Mouse (Mus musculus) embryonic stem cell, embryonic (primary cell): ENCODE data around the gene Leprot.

ENCODE experiments used
- CTCF ChIA-PET, 4 experiments: fragments of 300-600 bp in 2 of 4; fragments of 350-600 bp in 2 of 4; sonication (Branson Sonifier 250); formaldehyde crosslinking; loops; one replicate each; lab custom pipeline; 2022; ENCODE audit warnings: inconsistent platforms in 2 of 4; lab: Charles Lee
- POLR2A ChIA-PET, 4 experiments: fragments of 300-600 bp in 2 of 4; fragments of 350-600 bp in 2 of 4; sonication (Branson Sonifier 250); formaldehyde crosslinking; loops; one replicate each; lab custom pipeline; 2022; ENCODE audit warnings: antibody characterized with exemption in 4 of 4, inconsistent platforms in 1 of 4; lab: Charles Lee

Gene Leprot

DNA sequence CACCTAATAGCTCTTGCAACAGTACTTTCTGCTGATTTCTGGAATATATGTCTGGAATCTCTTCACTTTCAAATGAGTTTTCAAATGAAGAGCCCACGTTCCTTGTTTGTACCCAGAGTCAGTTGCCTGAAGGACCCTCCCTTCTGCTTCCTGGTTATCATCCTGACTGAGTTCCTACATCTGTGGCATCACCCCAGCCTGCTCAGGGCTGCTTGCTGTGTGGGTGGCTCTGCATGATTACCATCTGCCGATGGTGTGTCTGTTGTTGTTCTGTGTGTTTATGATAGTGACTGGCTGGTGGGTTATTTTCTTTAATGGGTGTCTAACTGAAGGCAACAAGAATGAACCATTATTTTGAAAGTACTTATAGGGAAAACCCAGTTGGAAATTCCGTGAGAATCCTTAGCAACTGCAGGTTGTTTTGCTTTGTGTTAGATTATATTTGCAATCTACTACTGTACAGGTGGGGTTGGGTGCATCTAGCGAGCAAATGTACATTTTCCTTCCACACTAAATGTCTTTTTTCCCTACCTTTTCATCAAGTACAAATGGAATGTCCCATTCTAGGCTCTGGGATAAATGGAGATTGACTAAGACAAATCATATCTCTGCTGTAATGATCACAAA lies 7.4 kb downstream of the Leprot start:
- POLR2A ChIA-PET, result interaction anchor here in 2 of 4 experiments (0.8 to 1.2 kb wide), 2 partner anchors 8 to 23 kb away, joined by 3 read pairs; partner anchors contain the start of gene Leprot (in 1 of the 2)
- CTCF ChIA-PET, result interaction anchor here in 1 of 4 experiments (0.7 kb wide), 1 partner anchor 267 kb away, joined by 3 read pairs; no protein-coding TSS in a partner anchor

- ChIA-PET CTCF (interaction anchor here in 1 of 4 experiments (0.7 kb wide), 1 partner anchor 8 kb away, joined by 3 read pairs; no protein-coding TSS in a partner anchor), POLR2A (interaction anchor here in 1 of 4 experiments (1.2 kb wide), 1 partner anchor 8 kb away, joined by 3 read pairs; the partner anchor contains the start of gene Leprot)
These were observed 7.9 kb downstream of the Leprot start for GRCm38 (mm10) chr4:101655415-101655790.

GRCm38 (mm10) chr4:101656056-101656455 lies 8.5 kb downstream of the Leprot start:
- POLR2A ChIA-PET, result interaction anchor here in 3 of 4 experiments (1.2 to 2.5 kb wide), 3 partner anchors 9 kb away, joined by 3 to 9 read pairs (median 7); partner anchors contain the start of gene Leprot (in 3 of the 3)
- CTCF ChIA-PET, result interaction anchor here in 2 of 4 experiments (0.7 to 2.1 kb wide), 3 partner anchors 8 to 343 kb away, joined by 3 to 13 read pairs (median 3); partner anchors contain the start of gene Leprot (in 1 of the 2)

DNA sequence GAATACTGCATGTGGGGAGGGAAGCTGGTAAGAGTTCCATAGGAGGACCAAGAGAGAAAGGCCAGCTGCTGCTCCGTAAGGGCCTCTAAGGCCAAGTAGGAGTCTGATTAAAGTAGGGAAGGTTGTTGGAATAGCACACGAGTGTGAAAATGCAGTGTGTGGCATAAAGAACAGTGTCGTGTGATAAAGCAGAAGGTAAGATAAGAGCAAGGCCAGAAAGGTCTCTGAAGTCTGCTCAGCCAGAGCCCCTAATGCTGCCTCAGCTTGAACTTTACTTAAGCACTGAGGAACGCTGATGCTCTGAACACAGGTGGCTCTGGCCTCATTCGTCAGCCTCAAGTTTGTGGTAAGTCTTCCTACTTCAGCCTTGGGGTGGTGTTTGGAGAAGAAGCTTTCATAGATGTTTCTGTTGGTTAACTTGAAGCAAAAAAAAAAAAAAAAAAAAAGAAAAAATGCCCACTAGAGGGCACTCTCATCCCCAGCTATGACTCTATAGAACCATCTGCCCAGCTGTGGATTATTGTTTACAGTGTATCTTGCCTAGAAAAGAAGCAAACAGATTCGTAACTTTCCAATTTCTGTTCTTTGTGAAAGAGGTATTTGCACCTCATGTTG lies 9.5 kb downstream of the Leprot start:
- ChIA-PET POLR2A (interaction anchor here (0.5 to 2.5 kb wide), 12 partner anchors 10 to 1216 kb away, joined by 3 to 9 read pairs (median 4); partner anchors contain the start of gene Leprot (in 3 of the 4)), CTCF (interaction anchor here (0.5 to 2.1 kb wide), 71 partner anchors 9 to 1519 kb away, joined by 3 to 14 read pairs (median 4); partner anchors contain the start of genes Leprot (in 2 of the 4) and Lepr (in 1 of the 4))

- CTCF ChIA-PET, result interaction anchor here in 3 of 4 experiments (0.6 to 1.6 kb wide), 6 partner anchors 9 to 338 kb away, joined by 3 read pairs; no protein-coding TSS in a partner anchor
- POLR2A ChIA-PET, result interaction anchor here in 1 of 4 experiments (0.6 to 2.4 kb wide), 2 partner anchors 17 to 331 kb away, joined by 3 to 7 read pairs; partner anchors contain the start of gene Leprot
These were observed 16.7 kb downstream of the Leprot start for GRCm38 (mm10) chr4:101664160-101664750.

- POLR2A ChIA-PET, result interaction anchor here in 1 of 4 experiments (0.7 to 2.4 kb wide), 2 partner anchors 17 to 824 kb away, joined by 3 to 7 read pairs; partner anchors contain the start of gene Leprot
- CTCF ChIA-PET, result interaction anchor here in 3 of 4 experiments (0.6 to 1.6 kb wide), 6 partner anchors 61 to 355 kb away, joined by 3 read pairs; no protein-coding TSS in a partner anchor
These were observed 17.2 kb downstream of the Leprot start for GRCm38 (mm10) chr4:101664766-101665165.

DNA sequence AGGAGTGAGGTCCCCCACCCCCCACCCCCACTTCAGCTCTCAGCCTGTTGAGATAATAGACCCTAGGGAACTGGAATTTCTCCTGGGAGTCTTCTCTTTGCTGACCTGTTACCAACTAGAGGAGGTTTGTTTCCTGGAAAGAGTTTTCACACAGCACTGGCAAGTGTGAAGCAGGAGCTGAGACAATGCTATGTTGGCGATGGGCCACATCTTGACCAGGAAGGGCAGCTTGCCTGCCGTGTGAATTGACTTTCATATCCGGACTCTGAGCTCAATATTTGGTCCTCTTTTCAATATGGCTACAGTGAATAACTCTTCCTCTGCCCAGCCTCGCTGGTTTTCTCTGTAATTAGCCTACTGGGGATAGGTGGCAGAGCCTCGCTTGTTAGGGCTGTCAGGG lies 21.6 kb downstream of the Leprot start:
- ChIA-PET POLR2A (interaction anchor here in 2 of 4 experiments (0.6 to 1.6 kb wide), 5 partner anchors 9 to 387 kb away, joined by 3 read pairs; partner anchors contain the start of gene Leprot (in 1 of the 2)), CTCF (interaction anchor here in 2 of 4 experiments (0.6 to 1.2 kb wide), 2 partner anchors 21 to 328 kb away, joined by 3 read pairs; no protein-coding TSS in a partner anchor)

- CTCF ChIA-PET, result interaction anchor here in 1 of 4 experiments (0.6 kb wide), 1 partner anchor 178 kb away, joined by 4 read pairs; no protein-coding TSS in a partner anchor
- POLR2A ChIA-PET, result interaction anchor here in 2 of 4 experiments (0.6 to 1.6 kb wide), 3 partner anchors 8 to 388 kb away, joined by 3 read pairs; partner anchors contain the start of gene Leprot (in 1 of the 2)
These were observed 22.3 kb downstream of the Leprot start for GRCm38 (mm10) chr4:101669811-101670210.

- ChIA-PET CTCF (no interaction called here), POLR2A (no interaction called here)
These were observed 27.3 kb downstream of the Leprot start for GRCm38 (mm10) chr4:101674790-101675189.

- ChIA-PET POLR2A (interaction anchor here in 1 of 4 experiments (0.6 kb wide), 1 partner anchor 722 kb away, joined by 3 read pairs; no protein-coding TSS in a partner anchor), CTCF (no interaction called here)
These were observed 28.2 kb downstream of the Leprot start for GRCm38 (mm10) chr4:101675726-101676125.

GRCm38 (mm10) chr4:101682620-101683019 lies 35.1 kb downstream of the Leprot start:
- ChIA-PET CTCF (no interaction called here), POLR2A (no interaction called here)

GRCm38 (mm10) chr4:101683086-101683485 lies 35.6 kb downstream of the Leprot start:
- ChIA-PET CTCF (no interaction called here), POLR2A (interaction anchor here in 1 of 4 experiments (0.8 kb wide), 1 partner anchor 24 kb away, joined by 3 read pairs; no protein-coding TSS in a partner anchor)

- ChIA-PET POLR2A (no interaction called here), CTCF (interaction anchor here in 1 of 4 experiments (0.5 kb wide), 1 partner anchor 287 kb away, joined by 5 read pairs; no protein-coding TSS in a partner anchor)
These were observed 37.3 kb downstream of the Leprot start for GRCm38 (mm10) chr4:101684821-101685220.

GRCm38 (mm10) chr4:101686227-101686810 lies 38.8 kb downstream of the Leprot start:
- POLR2A ChIA-PET, result interaction anchor here in 1 of 4 experiments (0.7 kb wide), 1 partner anchor 13 kb away, joined by 5 read pairs; no protein-coding TSS in a partner anchor

GRCm38 (mm10) chr4:101689241-101689640 lies 41.7 kb downstream of the Leprot start:
- CTCF ChIA-PET, result no interaction called here
- POLR2A ChIA-PET, result interaction anchor here in 1 of 4 experiments (0.9 kb wide), 1 partner anchor 300 kb away, joined by 3 read pairs; no protein-coding TSS in a partner anchor

More at GRCm38 (mm10) chr4:101686227-101686810, 38.8 kb downstream of the Leprot start:
- CTCF ChIA-PET, result no interaction called here

DNA sequence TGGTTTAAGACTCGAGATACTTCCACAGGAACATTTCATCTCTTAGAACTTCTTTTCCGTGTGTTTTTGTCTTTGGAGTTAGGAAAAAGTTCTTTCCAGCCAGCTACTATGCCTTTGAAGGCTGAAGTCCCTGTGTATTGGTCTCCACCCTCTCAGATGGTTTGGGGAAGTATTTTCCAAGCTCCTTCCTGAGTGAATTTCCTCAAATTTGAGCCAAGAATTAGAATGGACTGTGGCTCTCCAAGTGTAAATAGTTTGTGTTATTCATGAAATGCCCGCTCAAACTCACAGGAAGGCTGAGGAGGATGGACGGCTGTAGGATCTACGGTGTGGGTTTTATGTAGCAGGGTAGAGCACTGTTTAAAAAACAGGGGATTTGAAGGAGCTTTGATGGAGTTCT lies 42.1 kb downstream of the Leprot start:
- POLR2A ChIA-PET, result interaction anchor here in 1 of 4 experiments (0.9 kb wide), 1 partner anchor 299 kb away, joined by 3 read pairs; no protein-coding TSS in a partner anchor
- CTCF ChIA-PET, result interaction anchor here in 1 of 4 experiments (0.6 kb wide), 1 partner anchor 20 kb away, joined by 3 read pairs; no protein-coding TSS in a partner anchor

GRCm38 (mm10) chr4:101692892-101693291 lies 45.4 kb downstream of the Leprot start:
- POLR2A ChIA-PET, result no interaction called here
- CTCF ChIA-PET, result no interaction called here
